Mouse (Mus musculus) yolk sac, embryonic 10.5 days (tissue): ENCODE measurements at regions not wholly inside any gene's neighbourhood (a gene's known extent, or its start where the extent isn't known, plus 50 kb on each side); places are given as distances from the start of the nearest gene placed in this dataset.
A peak's percentile ranks its signal among the peaks of the same experiment; 100 is the strongest.

Source experiments
- DNase-seq: peaks from one replicate; pipeline ENCODE4 v3.0.0-alpha.2; 2017; ENCODE audit warnings: low spot score

DNA sequence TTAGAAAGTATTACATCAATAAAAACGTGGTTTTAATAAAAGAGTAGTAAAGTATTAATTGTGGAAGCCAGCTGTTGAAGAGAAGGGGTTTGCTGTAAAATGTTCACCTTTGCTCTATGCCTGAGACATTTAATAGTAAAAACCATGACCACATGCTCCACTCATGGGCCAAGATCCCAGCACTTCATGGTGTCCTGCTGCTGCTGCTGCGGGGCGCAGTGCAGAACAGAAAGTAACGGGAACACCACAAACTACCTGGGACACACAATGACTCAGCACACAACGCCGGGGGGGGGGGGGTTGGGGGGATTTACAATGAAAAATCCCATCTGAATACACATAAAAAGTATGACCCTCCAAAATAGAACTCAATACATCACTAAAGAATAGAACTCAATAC, 124.8 kb upstream of the Klf14 start:
- DNase-seq = no peak

DNA sequence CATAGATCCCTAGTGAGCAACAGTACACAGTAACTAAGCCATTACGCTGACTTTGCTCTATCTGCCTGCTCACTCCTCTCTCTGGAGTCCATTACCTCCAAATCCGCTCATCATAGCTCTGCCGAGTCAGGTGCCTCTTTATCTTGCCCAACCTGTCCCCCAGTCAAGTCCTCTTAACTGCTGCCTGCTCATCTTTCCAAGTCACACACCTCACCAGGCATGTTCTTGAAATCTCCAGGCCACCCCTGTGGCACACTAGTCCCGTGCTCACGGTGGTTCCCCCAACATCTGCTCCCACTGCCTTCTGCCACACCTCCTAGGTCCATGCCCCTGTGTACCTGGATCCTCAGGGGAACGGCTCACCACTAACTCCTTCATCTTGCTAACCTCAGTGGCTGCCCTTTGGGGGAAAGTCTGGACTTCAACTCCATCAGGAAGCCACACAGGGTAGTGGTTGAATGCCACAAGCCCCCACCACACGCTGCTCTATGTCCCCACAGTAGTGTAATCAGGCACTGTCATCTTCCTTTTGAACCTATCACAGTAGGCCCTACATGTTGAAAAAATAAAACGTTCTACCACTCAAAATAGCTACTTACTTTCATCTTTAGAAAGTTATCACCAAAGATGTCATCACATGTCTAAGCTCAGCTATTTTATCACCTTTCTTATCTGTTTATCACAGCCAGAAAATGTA, 126.3 kb upstream of the Klf14 start:
- no peak for DNase-seq

DNA sequence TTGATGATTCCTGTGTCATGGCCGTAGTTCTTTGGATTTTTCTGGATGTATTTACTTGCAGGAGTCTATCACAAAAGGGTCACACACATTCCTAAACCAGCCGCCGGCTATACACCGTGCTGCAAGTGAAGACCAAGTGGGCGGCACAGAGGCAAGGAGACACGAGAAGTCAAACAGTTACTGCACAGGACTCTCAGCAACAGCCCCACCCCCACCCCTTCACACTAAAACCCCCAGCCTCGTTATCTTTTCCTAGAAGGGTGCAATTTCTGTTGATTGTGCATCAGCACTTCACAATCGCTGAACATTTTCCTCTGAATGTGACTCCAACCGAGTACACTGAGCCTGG, 126.9 kb upstream of the Klf14 start:
- DNase-seq = peak; percentile 74

DNA sequence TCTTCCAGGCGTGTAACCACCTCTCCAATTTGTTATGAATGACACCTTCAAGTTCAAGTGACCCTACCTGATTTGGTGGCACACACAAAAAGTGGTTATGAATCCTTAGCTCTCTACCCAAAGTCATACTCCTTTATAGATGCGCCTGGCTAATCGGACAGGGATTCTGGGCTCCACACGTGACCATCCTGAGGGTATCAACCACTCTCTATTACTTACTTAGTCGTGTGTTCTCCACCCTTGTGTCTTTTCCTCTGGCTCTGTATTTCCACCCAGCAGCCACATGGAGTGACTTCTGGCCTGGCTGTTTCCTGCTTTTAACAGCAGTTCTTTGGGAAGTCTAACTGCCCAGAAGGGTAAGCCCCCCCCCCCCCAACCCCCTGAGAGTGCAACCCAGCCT, 127.4 kb upstream of the Klf14 start:
- DNase-seq = no peak

DNA sequence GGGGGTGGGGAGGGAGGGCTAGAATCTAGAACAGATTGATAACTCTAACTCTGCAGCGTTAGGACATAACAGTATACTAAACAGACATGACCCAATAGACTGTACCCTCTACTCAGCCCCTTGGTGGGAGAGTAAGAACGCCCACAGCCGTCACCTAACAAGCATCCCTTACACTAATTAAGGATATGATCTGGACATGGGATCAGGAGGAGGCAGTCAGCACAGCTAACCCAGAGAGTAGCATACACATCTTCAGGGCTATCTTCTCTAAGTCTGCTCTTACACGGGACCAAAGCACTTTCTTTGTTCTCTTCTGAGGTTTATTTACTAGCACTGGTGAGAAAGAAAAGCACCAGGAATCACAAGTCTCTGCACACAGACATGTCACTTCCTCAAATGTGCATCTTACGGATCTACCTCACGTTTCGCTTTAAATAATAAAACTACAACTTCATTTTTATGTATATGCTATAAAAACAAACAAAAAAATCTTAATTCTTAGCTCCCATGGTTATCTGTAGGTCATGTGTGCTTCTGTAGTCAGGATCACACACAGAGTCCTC, 128.0 kb upstream of the Klf14 start:
- DNase-seq = no peak

DNA sequence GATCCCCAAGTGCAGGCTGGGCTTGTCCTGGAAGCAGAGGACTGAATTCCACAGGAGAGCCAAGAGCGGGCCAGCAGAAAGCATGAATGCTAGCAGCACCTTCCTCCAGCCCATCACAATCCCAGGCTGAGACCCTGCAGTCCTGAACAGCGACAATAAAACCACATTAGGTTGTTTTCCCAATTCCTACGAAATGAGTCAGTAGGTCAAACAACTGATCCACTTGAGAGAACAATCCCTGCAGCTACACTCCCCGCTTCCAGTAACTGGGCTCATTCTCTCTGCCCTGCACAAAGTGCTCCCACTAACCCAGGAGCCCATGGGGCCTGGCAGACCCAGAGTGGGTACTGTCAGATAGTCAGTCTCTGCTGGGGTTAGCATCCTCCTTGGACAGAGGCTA, 128.6 kb upstream of the Klf14 start:
- no peak for DNase-seq

DNA sequence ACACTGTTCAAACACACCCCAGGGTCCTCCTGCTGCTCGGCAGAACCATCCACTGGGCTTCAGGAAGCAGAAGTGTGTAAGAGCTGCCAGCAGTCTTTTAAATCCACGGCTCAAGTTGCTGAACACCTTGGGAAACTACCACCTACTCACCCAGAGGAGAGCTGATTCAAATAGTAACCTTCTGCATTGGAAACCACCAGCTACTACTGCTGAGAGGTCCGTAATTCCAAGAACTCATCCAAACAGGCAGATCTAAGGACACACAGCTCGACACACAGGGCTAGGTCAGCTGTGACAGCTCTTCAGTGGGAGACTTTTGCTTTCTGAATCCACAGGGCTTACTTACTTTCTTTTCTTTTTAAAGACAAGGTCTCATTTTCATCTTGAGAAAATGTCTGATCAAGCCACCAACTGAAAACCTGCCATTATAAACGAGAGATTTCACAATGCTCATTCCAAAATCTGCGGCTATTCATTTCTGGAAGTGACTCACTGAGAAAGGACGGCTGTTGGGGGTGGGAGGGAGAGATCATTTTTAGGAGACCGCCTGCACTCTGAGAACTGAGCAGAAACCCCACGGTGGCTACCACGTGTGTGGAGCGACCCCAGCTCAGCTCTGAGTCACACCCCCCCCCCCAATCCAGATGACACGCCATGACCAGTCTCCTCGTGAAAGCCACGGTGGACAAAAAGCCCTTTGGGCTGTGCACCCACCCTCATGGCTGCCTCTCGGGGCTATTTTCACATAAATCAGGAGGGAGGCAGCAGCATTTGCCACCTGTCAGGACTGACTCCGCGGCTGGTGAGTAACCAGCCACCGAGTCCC, 129.5 kb upstream of the Klf14 start:
- no peak for DNase-seq

DNA sequence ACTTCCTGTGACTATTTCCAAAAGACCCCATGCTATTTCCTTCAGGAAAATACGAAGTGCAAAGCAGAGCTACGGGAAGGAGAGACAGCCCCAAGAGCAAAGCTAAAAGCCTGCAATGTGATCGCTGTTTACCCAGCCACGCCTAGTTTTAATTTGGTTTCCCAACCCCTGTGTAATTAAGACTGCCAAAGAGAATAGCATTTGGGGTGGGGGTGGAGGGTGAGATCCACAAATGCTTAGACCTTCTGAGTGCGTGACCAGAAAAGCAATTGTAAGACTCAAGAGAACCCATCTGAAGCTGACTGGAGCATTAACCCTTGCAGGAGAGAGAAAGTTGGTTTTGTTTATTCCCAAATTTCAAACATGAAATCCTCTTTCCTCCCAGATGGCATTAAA, 130.1 kb upstream of the Klf14 start:
- no peak for DNase-seq

DNA sequence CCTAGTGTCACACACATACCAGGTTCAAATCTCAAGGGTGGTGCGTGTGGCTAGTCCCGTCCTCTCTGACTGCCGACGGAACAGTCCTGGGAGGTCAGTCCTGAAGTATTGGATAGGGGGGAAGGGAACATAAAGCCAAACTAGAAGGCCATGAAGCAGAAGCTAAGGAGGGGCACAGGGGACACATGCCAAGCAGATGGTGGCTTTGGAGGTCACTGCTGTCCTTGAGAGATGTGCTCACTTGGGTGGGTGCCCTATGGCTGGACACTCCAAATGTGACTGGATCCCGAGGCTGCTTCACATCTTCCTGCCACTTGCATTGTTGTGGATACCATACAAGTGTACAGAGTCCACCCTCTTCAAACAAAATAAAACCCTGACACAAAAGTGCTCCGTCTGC, 131.4 kb upstream of the Klf14 start:
- DNase-seq = no peak

DNA sequence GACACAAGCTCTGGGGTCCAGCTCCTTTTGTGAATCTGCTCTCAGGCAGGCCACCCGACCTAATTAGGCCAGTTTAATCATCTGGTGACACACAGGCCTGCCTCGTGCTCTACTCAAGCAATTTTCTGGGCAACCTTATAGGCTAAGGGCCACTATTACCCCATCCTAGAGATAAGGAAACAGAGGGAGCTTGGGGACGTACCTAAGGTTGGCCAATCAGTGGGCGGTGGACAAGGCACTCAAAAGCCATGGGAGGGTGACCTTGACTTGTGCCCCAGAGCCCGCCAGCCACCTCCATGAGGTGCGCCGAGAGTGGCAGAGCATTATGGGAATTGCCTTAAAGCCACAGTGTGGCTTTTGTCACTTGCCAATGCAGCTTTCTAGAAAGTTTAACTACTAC, 131.9 kb upstream of the Klf14 start:
- DNase-seq = peak; percentile 74

DNA sequence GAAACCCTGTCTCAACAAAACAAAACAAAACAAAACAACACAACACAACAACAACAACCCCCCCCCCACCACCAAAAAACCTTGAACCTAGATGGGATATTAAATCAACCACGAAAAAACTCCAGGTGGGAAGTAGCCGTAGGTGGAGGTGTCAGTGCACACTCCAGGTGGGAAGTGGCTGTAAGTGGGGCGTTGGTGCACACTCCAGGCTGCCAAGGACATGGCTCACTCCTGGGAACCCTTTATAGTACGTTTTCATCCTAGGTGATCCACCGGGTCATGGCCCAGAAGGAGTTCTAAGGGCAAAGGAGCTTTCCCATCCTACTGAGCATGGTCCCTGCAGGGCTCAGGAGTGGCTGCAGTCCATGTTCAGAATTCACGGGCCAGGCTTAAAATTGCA, 133.4 kb upstream of the Klf14 start:
- no peak for DNase-seq

DNA sequence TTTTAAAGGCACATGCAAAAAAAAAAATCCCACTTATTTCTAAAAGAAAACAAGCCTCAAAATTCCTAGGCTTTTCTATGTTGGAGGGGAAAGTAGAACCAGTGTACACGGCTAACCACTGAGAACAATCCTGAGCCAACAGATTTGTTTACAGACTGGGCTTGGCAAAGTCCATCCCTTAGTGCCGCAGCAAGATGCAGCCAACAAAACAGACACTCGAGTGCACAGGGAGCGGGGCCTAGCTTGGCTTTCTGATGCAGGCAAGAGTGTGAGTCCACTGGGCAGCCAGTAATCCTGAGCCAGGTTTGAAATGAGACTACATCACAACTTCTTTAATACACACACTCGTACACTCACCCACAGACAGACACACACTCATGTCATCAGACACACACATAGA, 133.9 kb upstream of the Klf14 start:
- no peak for DNase-seq

DNA sequence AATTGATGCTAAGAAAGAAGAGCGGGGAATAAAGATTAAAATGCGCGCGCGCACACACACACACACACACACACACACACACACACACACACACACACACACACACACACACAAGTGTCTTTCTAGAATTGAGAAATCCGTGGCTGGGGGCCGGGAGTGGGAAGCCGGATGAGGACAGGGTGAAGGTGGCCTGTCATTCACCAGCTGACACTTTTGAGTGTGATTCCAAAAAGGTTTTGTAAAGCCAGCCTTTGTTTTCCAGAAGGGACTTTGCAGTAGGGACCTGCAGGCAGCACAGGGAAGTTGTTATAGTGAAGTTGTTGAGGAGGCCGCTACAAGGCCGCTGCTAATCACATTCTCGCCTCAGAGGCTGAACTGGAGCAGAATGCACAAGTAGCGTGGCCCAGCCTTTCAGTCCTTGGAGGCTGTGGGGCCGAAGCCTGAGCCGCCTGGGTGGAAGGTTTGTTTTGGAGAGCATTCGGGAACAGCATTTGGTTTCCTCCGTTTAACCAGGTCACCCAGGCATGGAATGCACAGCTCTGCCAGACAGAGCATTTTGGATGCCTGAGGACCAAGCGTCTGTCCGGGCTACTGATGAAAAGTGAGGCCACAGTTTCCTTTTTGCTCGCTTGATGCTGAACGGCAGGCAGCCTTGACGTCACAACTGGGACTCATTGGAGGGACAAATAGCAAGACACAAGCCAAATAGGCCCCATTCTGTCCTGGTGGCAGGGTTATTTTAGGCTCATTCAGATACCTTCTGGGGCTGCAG, 137.3 kb upstream of the Klf14 start:
- no peak for DNase-seq

DNA sequence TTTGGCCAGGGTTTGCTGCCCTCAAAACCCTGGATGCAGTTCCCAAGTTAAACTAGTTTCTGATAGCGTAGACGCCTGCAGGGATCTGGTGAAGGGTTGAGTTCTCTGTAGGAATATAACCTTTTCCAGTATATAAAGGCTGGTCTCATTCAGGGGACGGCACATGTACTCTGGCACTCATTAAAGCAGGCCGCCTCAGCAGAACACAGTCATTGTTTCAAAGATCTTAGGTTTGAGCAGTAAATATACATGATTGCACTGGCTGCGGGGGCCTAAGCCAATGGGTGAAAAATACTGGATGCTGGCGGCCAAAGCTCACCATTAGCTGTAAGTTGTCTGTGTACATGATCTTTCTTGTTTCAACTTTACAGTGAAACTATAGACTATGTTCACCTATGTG, 137.9 kb upstream of the Klf14 start:
- no peak for DNase-seq

DNA sequence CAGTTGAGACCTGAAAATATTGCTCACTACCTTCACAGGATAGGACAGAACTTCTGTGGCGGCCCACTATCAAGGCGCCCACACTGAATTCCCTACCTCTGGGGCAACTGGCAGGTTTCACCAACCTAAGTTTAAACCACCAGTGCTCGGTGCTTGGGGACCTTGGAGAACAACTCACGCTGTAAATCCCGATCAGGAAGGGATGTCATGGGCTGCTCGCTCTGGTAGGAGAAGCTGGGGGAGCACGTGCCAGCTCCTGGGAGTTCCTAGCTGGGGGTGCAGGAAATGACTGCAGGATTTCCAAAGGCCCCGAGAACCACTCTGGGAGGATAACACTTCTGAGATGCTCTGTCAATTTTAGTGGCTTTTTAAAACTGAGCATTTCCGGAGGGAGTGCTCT, 138.4 kb upstream of the Klf14 start:
- DNase-seq = no peak

DNA sequence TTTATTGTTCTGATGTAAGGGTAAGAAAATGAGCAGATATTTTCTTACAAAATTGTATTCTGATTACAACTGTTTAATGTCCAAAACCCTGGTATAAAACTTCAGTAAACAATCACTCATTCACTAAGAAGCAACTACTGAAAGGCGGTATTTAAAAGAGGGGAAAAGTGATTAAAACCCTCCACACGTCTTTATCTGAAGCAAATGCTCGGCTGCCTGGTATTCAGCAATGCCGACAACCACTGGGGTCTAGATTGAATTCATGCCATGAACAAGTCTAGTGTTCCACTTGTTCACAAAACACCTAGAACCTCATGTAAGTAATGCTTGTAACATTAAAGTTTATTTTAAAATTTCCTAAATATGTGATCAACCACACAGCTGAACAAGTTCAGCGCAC, 139.2 kb upstream of the Klf14 start:
- DNase-seq = no peak

DNA sequence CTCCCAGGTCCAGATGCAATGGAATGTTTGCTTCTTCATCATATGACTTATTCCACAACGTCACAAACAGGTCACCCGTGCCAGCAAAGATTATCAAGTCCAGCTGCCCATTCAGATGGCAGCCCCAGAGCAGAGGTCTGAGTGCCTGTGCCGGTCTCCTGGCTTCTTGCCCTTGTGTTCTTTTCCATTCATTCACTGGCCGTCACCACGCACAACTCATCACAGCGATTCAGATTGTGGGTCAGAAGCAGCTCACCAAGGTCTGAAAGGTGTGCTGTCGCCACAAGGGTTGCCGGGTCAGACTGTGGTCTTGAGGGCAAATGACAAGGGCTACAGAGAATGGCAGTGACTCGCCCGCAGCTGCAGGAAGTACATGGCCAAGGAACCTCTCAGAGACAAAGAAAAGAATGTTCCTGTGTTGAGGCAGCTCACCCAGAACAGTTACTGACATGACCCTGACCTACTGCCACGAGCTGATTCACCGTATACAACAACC, 141.3 kb upstream of the Klf14 start:
- DNase-seq = no peak

DNA sequence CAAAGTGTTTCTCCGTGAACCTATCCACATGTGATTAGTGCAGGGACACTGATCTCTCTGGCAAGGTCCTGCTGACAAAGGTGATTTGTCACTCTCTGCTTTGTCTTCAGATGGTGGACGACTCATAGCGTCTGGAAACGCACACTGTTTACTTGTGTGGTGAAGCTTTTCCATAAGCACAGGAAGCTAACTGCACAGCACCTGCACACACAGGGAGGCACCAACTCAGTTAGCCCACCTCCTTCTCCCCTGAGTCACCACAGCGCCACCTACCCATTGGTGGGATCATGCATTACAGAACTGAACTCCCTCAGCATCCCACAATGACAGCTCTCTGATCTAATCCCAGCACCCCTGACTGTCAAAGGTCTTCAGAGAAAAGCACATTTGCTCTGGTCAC, 141.9 kb upstream of the Klf14 start:
- no peak for DNase-seq

DNA sequence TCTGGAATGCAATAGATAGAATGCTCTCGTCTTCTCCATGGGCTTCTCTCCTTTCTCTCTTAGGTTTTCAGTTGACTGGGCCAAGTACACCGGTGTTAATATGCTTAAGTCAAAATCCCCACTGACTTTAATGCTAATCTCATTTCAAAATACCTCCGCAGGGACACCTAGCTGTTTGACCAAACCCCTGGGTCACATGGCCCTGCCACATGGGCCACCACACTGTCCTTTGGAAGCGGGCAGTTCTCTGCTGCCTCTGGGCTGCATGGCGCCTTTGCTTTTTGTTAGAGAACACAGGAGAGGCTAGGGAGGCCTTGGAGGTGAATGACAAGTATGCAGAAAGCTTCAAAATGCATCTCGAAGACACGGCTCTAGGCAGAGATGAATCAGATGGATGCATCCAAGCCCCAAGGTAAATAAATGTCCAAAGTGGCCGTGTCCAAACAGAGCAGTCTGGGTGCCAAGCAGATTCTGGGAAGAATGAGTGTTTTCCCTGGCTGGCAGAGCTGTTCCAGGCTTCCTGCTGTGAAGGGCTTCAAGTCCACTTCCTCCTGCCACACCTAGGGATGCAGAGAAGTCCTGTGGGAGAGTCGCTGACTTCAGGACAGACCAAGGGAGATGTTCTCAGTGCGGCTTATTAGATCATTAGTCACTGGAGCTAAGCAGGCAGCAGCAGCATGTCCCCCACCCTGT, 147.4 kb upstream of the Klf14 start:
- no peak for DNase-seq

DNA sequence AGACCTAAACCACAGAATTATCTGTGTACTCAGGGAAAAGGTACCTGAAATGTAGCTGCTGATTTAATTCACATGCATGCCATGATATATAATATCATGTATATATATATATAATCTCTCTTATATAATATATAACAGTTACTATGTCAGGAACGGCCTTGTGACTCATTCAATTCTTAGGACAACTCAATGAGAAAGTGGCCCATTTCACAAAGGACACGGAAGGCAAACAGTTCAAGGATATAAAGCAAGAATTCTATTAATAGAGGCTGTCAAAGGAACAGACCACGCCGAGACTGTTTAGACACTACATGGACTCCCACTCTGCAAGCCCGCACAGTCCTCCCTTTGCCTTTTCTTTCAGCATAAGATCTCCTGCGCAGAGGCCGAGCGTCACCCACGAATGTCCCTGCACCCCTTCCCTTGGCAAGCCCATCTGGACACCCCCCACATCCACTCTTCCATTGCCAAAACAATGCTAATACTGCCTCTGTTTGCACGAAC, 148.0 kb upstream of the Klf14 start:
- DNase-seq = no peak

DNA sequence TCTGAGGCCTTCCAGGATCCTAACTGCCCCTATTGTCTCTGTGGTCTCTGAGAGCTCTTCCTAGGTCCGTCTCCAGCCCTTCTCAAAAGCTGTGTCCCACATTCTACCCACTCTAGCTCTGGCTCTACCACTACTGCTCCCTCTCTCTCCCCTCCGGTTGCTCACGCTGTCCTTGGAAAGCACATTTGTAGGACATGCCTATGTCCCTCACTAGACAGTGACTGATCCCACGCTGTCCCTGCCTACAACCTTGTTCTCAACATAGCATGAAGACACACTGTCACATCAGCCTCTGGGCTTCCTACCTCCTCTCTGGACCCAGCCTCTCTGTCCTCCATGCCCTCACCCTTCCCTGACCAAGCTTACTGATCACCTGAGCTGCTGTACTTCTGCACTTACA, 148.5 kb upstream of the Klf14 start:
- no peak for DNase-seq
